Mouse (Mus musculus) E14TG2a.4 (cell line): Measurements from ENCODE around the gene Krt1.

Experiments used
- CTCF ChIP-seq: conservative IDR thresholded peaks from 2 replicates; pipeline ENCODE4 v1.5.1; 2014; ENCODE audit warnings: low read length
- POU5F1 ChIP-seq: IDR thresholded peaks from 2 replicates; pipeline ENCODE4 v1.6.1; 2014; ENCODE audit warnings: low read length, borderline replicate concordance

- TF ChIP-seq CTCF: no peak
- no peak for TF ChIP-seq POU5F1
These were observed 5.1 kb upstream of the Krt1 start for GRCm38 (mm10) chr15:101855732-101856131.
